Mouse (Mus musculus): Measurements from ENCODE around the gene Shisa9. TPM values are rescaled to one million over a fixed set of nuclear protein-coding genes. Genes with fewer than 3 reads are reported as not detected.

Shisa9 gene
- polyA plus RNA-seq, 1 experiment from 2014 or later, result 7.2 TPM

DNA sequence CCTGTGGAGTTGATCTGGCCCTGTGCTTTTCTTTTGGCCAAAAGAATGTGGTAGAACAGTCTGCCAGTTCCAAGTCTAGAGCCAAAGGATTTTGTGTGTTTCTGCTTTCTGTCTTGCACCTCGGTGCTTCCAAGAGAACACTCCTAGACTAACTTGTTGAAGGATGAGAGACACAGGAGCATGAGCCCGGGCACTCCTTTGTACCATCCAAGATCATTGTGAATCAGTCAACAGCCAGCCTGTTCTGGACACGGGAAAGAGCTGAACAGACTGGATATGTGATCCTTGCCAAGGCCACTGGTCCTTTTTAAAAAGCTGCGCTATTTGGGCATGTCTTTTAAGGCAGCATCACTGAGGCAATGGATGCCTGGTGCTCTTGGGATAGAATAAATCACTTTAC lies 109.3 kb downstream of the Shisa9 start:
- H3K36me3 ChIP-seq (ENCODE audit: control insufficient read depth, insufficient read depth), result no peaks in the 10 kb centered on the region
- H3K27me3 ChIP-seq (replicated peaks; ENCODE audit: control insufficient read depth, insufficient read depth, low read length), result no peaks in the 10 kb centered on the region
- H3K9me3 ChIP-seq (ENCODE audit: control insufficient read depth, low read length), result no peaks in the 10 kb centered on the region
- 58% methylated on average over 4 of the region's 4 CpGs for WGBS
- H3K4me2 ChIP-seq (ENCODE audit: low read length), result no peak overlapping the region
- no peak for ATAC-seq
- H3K4me3 ChIP-seq (replicated peaks; ENCODE audit: low read length), result no peak overlapping the region
- H3K4me1 ChIP-seq (replicated peaks; ENCODE audit: control insufficient read depth, insufficient read depth, low read length), result peaks cover 21% of the 10 kb centered on the region
- no peak overlapping the region for H3K27ac ChIP-seq (ENCODE audit: low read length)
- no peak overlapping the region for H3K9ac ChIP-seq (replicated peaks; ENCODE audit: low read depth, low read length)

DNA sequence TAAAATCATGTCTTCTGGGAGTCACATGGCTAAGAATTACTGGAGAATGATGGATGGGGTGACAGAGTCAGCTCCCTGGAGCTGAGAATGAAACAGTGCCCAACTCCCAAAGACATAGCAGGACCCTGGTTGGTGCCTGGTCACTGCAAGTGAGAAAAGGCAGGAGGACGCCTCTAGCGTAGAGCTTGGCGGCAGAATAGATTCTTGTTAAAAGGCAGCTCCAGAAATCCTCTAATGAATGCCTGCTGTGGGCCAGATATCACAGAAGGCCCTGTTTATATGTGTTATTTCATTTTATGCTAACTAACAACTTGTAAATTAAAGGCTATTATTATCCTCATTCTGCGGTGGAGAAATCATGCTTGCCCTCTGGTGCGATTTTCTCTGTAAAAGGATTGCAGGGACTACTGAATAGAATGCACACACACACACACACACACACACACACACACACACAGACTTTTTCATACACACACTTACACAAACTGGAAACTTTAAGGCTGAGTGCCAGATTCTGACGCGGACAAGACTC lies 110.9 kb downstream of the Shisa9 start:
- Histone ChIP-seq H3K4me3 (replicated peaks; ENCODE audit: low read length) (no peak overlapping the region), H3K9me3 (ENCODE audit: control insufficient read depth, low read length) (no peaks in the 10 kb centered on the region), H3K36me3 (ENCODE audit: control insufficient read depth, insufficient read depth) (no peaks in the 10 kb centered on the region), H3K4me2 (ENCODE audit: low read length) (no peak overlapping the region), H3K9ac (replicated peaks; ENCODE audit: low read depth, low read length) (no peak overlapping the region), H3K4me1 (replicated peaks; ENCODE audit: control insufficient read depth, insufficient read depth, low read length) (peaks cover 21% of the 10 kb centered on the region), H3K27me3 (replicated peaks; ENCODE audit: control insufficient read depth, insufficient read depth, low read length) (no peaks in the 10 kb centered on the region), H3K27ac (ENCODE audit: low read length) (peak overlapping the region; percentile 41; the same call in 1 of the 2 replicates)
- 28% methylated on average over 7 of the region's 7 CpGs for WGBS
- peak; percentile 62 for ATAC-seq

DNA sequence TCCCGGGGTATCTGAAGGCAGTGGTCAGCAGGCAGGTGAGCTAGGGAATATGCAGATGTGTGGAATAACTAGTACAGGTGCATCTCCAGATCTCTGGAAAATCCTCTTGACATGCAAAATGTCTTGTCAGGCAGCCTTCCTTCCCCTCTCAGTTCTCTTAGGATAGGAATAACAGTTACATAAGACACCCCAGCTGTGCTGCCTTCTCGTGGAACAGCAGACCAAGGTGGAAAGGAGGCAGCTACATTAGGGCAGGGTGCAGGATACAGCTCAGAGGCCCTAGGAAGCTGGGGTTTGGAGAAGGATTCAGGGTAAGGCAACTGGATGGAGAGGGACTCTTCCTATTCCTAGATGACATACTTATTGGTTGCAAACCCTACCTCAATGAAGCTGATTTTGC lies 111.5 kb downstream of the Shisa9 start:
- WGBS, result 53% methylated on average over 2 of the region's 2 CpGs
- H3K27me3 ChIP-seq (replicated peaks; ENCODE audit: control insufficient read depth, insufficient read depth, low read length), result no peaks in the 10 kb centered on the region
- no peaks in the 10 kb centered on the region for H3K36me3 ChIP-seq (ENCODE audit: control insufficient read depth, insufficient read depth)
- peaks cover 21% of the 10 kb centered on the region for H3K4me1 ChIP-seq (replicated peaks; ENCODE audit: control insufficient read depth, insufficient read depth, low read length)
- no peaks in the 10 kb centered on the region for H3K9me3 ChIP-seq (ENCODE audit: control insufficient read depth, low read length)
- H3K27ac ChIP-seq (ENCODE audit: low read length), result no peak overlapping the region
- no peak for ATAC-seq
- H3K4me2 ChIP-seq (ENCODE audit: low read length), result no peak overlapping the region
- H3K9ac ChIP-seq (replicated peaks; ENCODE audit: low read depth, low read length), result no peak overlapping the region
- no peak overlapping the region for H3K4me3 ChIP-seq (replicated peaks; ENCODE audit: low read length)

DNA sequence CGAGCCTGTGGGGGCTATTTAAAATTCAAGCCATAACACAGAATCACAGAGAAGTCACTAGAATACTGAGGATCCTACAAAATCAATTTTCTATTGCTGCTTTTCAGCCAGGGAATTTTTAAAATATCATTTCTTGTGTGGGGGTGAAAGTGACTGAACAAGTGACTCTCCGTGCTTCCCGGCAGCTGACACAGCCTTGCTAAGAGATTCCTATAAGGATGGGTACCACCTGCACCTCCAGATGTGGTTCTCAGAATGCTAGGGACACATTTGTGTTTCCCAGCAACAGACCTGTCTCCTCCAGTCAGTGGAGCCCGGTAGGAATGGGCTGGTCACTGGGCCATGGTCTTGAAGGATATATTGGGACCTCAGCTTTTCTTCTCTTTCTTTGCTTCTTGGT lies 124.5 kb downstream of the Shisa9 start:
- 84% methylated on average over 4 of the region's 4 CpGs for WGBS
- no peak for ATAC-seq
- no peak overlapping the region for H3K27ac ChIP-seq (ENCODE audit: low read length)

DNA sequence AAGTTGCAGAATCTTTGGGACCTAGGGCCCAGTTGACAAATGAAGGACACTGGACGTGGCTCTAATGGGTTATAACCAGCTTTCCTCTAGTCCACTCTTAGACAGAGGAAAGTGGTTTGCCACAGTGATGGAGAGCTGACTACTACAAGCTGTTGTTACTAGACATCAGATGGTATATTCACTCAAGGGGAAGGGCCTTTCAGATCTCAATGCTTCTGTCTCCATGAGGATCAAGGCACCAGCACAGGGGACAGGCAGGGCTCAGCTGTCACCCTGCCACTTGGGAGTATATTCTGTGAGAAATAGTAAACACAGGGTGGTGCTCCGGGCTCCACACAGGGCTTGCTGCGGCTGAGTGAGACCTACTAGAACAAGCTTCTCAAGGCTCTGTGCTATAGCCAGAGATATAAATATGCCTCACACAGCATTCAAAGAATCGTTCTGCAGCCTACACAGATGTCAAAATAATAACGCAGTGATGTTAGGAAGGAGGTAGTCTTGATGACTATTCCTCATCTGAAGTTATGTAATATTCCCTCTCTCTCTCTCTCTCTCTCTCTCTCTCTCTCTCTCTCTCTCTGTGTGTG lies 127.0 kb downstream of the Shisa9 start:
- 80% methylated on average over 5 of the region's 5 CpGs for WGBS
- no peaks in the 10 kb centered on the region for H3K9me3 ChIP-seq (ENCODE audit: control insufficient read depth, low read length)
- ATAC-seq, result no peak
- no peak overlapping the region for H3K4me2 ChIP-seq (ENCODE audit: low read length)
- H3K4me1 ChIP-seq (replicated peaks; ENCODE audit: control insufficient read depth, insufficient read depth, low read length), result peaks cover 17% of the 10 kb centered on the region
- no peak overlapping the region for H3K27ac ChIP-seq (ENCODE audit: low read length)
- no peak overlapping the region for H3K9ac ChIP-seq (replicated peaks; ENCODE audit: low read depth, low read length)
- no peaks in the 10 kb centered on the region for H3K27me3 ChIP-seq (replicated peaks; ENCODE audit: control insufficient read depth, insufficient read depth, low read length)
- no peak overlapping the region for H3K4me3 ChIP-seq (replicated peaks; ENCODE audit: low read length)
- H3K36me3 ChIP-seq (ENCODE audit: control insufficient read depth, insufficient read depth), result no peaks in the 10 kb centered on the region

More for the DNA sequence above, 124.5 kb downstream of the Shisa9 start:
- Histone ChIP-seq H3K4me2 (ENCODE audit: low read length) (no peak overlapping the region), H3K9ac (replicated peaks; ENCODE audit: low read depth, low read length) (no peak overlapping the region), H3K4me3 (replicated peaks; ENCODE audit: low read length) (no peak overlapping the region), H3K9me3 (ENCODE audit: control insufficient read depth, low read length) (no peaks in the 10 kb centered on the region), H3K4me1 (replicated peaks; ENCODE audit: control insufficient read depth, insufficient read depth, low read length) (no peaks in the 10 kb centered on the region), H3K36me3 (ENCODE audit: control insufficient read depth, insufficient read depth) (no peaks in the 10 kb centered on the region), H3K27me3 (replicated peaks; ENCODE audit: control insufficient read depth, insufficient read depth, low read length) (no peaks in the 10 kb centered on the region)

DNA sequence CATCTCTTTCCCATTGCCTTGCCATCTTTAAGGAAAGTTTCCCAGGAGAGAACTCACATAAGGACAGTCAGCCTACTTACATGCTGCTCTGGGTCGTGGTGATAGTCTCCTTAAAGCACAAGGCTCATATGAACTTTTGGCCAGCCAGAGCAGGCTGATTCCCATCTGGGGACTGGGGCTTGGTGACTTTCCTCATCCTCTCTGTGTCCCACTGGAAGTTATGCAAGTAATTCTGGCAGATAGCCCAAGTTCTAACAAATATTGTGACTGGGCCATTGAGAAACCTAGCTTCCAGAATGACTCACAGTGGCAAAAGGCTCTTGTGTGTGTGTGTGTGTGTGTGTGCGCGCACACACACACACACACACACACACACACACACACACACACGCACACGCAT lies 130.5 kb downstream of the Shisa9 start:
- Histone ChIP-seq H3K9ac (replicated peaks; ENCODE audit: low read depth, low read length) (no peak overlapping the region), H3K9me3 (ENCODE audit: control insufficient read depth, low read length) (no peaks in the 10 kb centered on the region), H3K4me3 (replicated peaks; ENCODE audit: low read length) (no peak overlapping the region), H3K36me3 (ENCODE audit: control insufficient read depth, insufficient read depth) (no peaks in the 10 kb centered on the region), H3K27me3 (replicated peaks; ENCODE audit: control insufficient read depth, insufficient read depth, low read length) (no peaks in the 10 kb centered on the region), H3K4me2 (ENCODE audit: low read length) (no peak overlapping the region), H3K4me1 (replicated peaks; ENCODE audit: control insufficient read depth, insufficient read depth, low read length) (peaks cover 17% of the 10 kb centered on the region), H3K27ac (ENCODE audit: low read length) (peak overlapping the region; percentile 68; the same call in 1 of the 2 replicates)
- WGBS, result 85% methylated on average over 5 of the region's 5 CpGs
- ATAC-seq, result no peak

DNA sequence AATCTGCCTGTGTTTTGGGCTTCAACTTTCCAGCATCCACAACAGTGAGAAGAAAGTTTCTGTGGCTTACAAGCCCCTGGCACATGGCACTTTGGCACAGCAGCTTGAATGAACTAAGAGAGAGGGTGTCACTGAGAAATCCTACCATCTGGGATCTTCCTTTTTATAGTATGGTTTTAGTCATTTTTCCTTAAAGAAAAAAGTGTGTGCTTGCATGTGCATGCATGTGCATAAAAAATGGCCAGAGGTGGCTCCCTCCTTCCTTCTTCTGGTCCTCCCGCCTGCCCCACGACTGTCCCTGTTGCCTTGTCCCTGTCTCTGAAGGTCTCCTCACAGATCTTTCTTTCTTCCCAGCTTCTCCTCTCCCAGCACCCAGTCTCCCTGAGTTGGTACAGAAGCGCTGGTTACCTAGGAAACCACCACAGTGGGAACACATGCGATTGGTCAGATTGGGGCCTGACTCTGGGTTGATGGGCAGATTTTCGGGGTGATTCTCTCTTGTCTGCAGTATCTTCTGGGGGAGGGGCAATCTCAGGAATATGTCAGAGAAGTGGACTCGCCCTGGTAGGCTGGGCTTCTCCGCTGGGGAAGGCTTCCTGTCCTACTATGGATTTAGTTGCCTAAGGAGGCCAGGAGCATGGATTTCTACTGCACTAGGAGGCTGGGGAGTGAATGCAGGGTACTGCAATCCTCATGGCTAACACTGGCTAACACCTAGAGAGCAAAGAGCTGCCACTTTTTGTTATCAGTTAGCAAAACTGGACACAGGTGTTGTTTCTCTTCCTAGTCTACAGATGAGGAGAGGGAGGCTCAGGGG lies 131.3 kb downstream of the Shisa9 start:
- peak; percentile 85 for ATAC-seq
- H3K9ac ChIP-seq (replicated peaks; ENCODE audit: low read depth, low read length), result no peak overlapping the region
- H3K4me1 ChIP-seq (replicated peaks; ENCODE audit: control insufficient read depth, insufficient read depth, low read length), result peaks cover 17% of the 10 kb centered on the region
- no peaks in the 10 kb centered on the region for H3K27me3 ChIP-seq (replicated peaks; ENCODE audit: control insufficient read depth, insufficient read depth, low read length)
- no peak overlapping the region for H3K4me3 ChIP-seq (replicated peaks; ENCODE audit: low read length)
- WGBS, result 36% methylated on average over 7 of the region's 7 CpGs
- no peaks in the 10 kb centered on the region for H3K36me3 ChIP-seq (ENCODE audit: control insufficient read depth, insufficient read depth)
- 0 out of 2 replicates have a peak overlapping the region, but pooled peaks have one; percentile 3 for H3K4me2 ChIP-seq (ENCODE audit: low read length)
- no peaks in the 10 kb centered on the region for H3K9me3 ChIP-seq (ENCODE audit: control insufficient read depth, low read length)
- peak overlapping the region; percentile 68 for H3K27ac ChIP-seq (ENCODE audit: low read length)

DNA sequence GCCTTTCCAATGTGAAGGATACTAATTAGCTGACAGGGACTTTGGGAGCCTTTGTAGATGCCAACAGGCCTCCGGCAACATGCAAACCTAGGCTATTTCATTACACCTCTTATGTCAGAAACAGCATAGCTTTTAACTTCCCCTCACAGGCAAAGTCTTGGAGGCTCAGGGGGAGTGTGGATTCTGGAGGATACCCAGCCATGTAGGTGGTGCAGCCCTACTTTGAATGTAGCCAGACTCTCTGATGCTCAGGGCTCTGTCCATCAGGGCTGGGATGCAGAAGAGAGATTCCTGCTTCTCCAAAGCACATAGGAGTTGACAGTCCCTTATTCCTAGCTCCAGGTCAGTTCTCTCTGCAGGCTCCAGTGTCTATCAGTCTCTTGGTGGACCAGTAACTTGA lies 133.0 kb downstream of the Shisa9 start:
- H3K9ac ChIP-seq (replicated peaks; ENCODE audit: low read depth, low read length), result no peak overlapping the region
- H3K4me3 ChIP-seq (replicated peaks; ENCODE audit: low read length), result no peak overlapping the region
- no peaks in the 10 kb centered on the region for H3K27me3 ChIP-seq (replicated peaks; ENCODE audit: control insufficient read depth, insufficient read depth, low read length)
- peaks cover 17% of the 10 kb centered on the region for H3K4me1 ChIP-seq (replicated peaks; ENCODE audit: control insufficient read depth, insufficient read depth, low read length)
- H3K4me2 ChIP-seq (ENCODE audit: low read length), result no peak overlapping the region
- no peaks in the 10 kb centered on the region for H3K36me3 ChIP-seq (ENCODE audit: control insufficient read depth, insufficient read depth)
- ATAC-seq, result no peak
- 89% methylated on average over 1 of the region's 1 CpGs for WGBS
- H3K9me3 ChIP-seq (ENCODE audit: control insufficient read depth, low read length), result no peaks in the 10 kb centered on the region
- H3K27ac ChIP-seq (ENCODE audit: low read length), result no peak overlapping the region

DNA sequence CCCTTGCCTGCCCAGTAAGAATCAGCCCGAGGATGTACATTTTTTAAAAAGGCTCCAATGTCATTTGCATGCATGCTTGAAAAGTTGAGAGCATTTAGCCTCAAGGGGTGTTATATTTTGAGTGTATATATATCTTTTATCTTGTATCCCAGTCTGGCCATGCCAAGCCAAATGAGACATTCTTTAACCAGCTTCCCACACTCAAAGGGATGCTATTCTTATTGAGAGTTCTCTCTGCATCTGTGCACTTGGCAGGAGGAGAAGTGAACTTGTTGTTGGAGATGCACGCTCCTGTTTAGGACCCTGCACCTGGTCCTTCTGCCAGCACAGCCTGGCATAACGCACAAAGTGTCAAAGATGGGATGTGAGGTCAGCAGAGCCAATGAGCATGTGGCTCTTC lies 135.6 kb downstream of the Shisa9 start:
- Histone ChIP-seq H3K4me3 (replicated peaks; ENCODE audit: low read length) (no peak overlapping the region), H3K4me1 (replicated peaks; ENCODE audit: control insufficient read depth, insufficient read depth, low read length) (peaks cover 14% of the 10 kb centered on the region), H3K4me2 (ENCODE audit: low read length) (no peak overlapping the region), H3K9me3 (ENCODE audit: control insufficient read depth, low read length) (no peaks in the 10 kb centered on the region), H3K27ac (ENCODE audit: low read length) (no peak overlapping the region), H3K27me3 (replicated peaks; ENCODE audit: control insufficient read depth, insufficient read depth, low read length) (no peaks in the 10 kb centered on the region), H3K9ac (replicated peaks; ENCODE audit: low read depth, low read length) (no peak overlapping the region), H3K36me3 (ENCODE audit: control insufficient read depth, insufficient read depth) (no peaks in the 10 kb centered on the region)
- WGBS, result 80% methylated on average over 3 of the region's 3 CpGs
- ATAC-seq, result no peak

Measured in forebrain, embryonic 16.5 days (tissue).